Comparison of ENCODE assay signal across 22 mouse cellular contexts in genomic region chr14:51495781-51496180, GRCm38 (mm10). TPM values are rescaled to one million over a fixed set of nuclear protein-coding genes. Genes with fewer than 3 reads are reported as not detected.
A peak's percentile ranks its signal among the peaks of the same experiment; 100 is the strongest.
DNase-seq lines count a peak whose midpoint lies in the region; ATAC-seq and TF ChIP-seq lines count a peak whose summit lies in the region.
"Had no signal": no experiment of that assay in that cellular context is flagged by ENCODE, and none has a peak within 500 bp of the region (broad histone marks: within the 10 kb centered on the region; RNA-seq: fewer than 3 reads in every experiment).

No protein-coding gene starts in this region.

- peak; percentile 18 for DNase-seq in hindbrain, embryonic 11.5 days (ENCODE audit: low spot score)
- DNase-seq in hindbrain, postnatal 0 days (ENCODE audit: low spot score) = no peak
- DNase-seq in retina, embryonic 14.5 days (ENCODE audit: low spot score) = peak; percentile 49
- no peak for DNase-seq in retina, postnatal 1 day
- peak; percentile 28 for DNase-seq in MEL (ENCODE audit: low read depth, low spot score)
- peak; percentile 30 for DNase-seq in mesoderm, embryonic 11.5 days (ENCODE audit: low read depth, low spot score)
- DNase-seq in urinary bladder, postnatal 10 days (ENCODE audit: low spot score) = no peak
- DNase-seq: cerebellum, adult 2 months; gastrocnemius, adult 2 months; gastrocnemius, postnatal 36 days; heart, adult 11 months; heart, postnatal 36 days had no signal

- no peak overlapping the region for H3K9ac ChIP-seq in hindbrain, embryonic 11.5 days (ENCODE audit: low read depth, low read length)
- H3K9ac ChIP-seq in hindbrain, postnatal 0 days (replicated peaks; ENCODE audit: low read length) = no peak overlapping the region
- H3K9ac ChIP-seq in MEL (ENCODE audit: control insufficient read depth, low read depth, low read length, poor library complexity, severe bottlenecking) = no peak overlapping the region
- H3K9ac ChIP-seq in forebrain, embryonic 16.5 days (replicated peaks; ENCODE audit: low read depth, low read length) = no peak overlapping the region
- H3K9ac ChIP-seq: forebrain, embryonic 13.5 days; heart, embryonic 13.5 days; hindbrain, embryonic 12.5 days had no signal

- H3K4me2 ChIP-seq in hindbrain, embryonic 11.5 days (replicated peaks; ENCODE audit: low read depth, low read length) = no peak overlapping the region
- no peak overlapping the region for H3K4me2 ChIP-seq in hindbrain, postnatal 0 days (ENCODE audit: low read depth, low read length)
- no peak overlapping the region for H3K4me2 ChIP-seq in forebrain, embryonic 16.5 days (ENCODE audit: low read length)
- H3K4me2 ChIP-seq: forebrain, embryonic 13.5 days; heart, embryonic 13.5 days; hindbrain, embryonic 12.5 days had no signal

- TF ChIP-seq CTCF in hindbrain, postnatal 0 days (IDR thresholded peaks at IDR 0.05; ENCODE audit: low read depth) = no peak
- peak in 1 of 3 experiments; percentile 17; a peak in 3 of 6 replicates for TF ChIP-seq CTCF in MEL (IDR thresholded peaks at IDR 0.05 in 2 of 3, conservative IDR thresholded peaks at IDR 0.05 in 1 of 3; ENCODE audit: control insufficient read depth in 1 of 3, insufficient read depth in 1 of 3, low read depth in 2 of 3, low read length in 3 of 3, poor library complexity in 1 of 3, severe bottlenecking in 1 of 3)

- peak; percentile 17 for TF ChIP-seq RAD21 in MEL (IDR thresholded peaks at IDR 0.05; ENCODE audit: low read depth, low read length)

- no peaks in the 10 kb centered on the region for H3K9me3 ChIP-seq in hindbrain, embryonic 11.5 days (ENCODE audit: control insufficient read depth, low read length)
- H3K9me3 ChIP-seq in hindbrain, postnatal 0 days (ENCODE audit: low read length) = no peaks in the 10 kb centered on the region
- no peaks in the 10 kb centered on the region for H3K9me3 ChIP-seq in MEL (replicated peaks; ENCODE audit: insufficient read depth, low read length)
- H3K9me3 ChIP-seq in forebrain, embryonic 16.5 days (ENCODE audit: control insufficient read depth, low read length) = no peaks in the 10 kb centered on the region
- H3K9me3 ChIP-seq: embryonic facial prominence, embryonic 10.5 days; forebrain, embryonic 13.5 days; heart, embryonic 13.5 days; hindbrain, embryonic 12.5 days had no signal

- 91% methylated on average over 2 of the region's 2 CpGs for WGBS in hindbrain, embryonic 11.5 days
- 93% methylated on average over 2 of the region's 2 CpGs for WGBS in hindbrain, postnatal 0 days
- 90% methylated on average over 2 of the region's 2 CpGs for WGBS in forebrain, embryonic 16.5 days

- H3K79me2 ChIP-seq in MEL (ENCODE audit: control insufficient read depth, insufficient read depth, low read length, poor library complexity) = no peaks in the 10 kb centered on the region

- no peak overlapping the region for H3K4me3 ChIP-seq in hindbrain, embryonic 11.5 days (ENCODE audit: low read depth, low read length)
- no peak overlapping the region for H3K4me3 ChIP-seq in hindbrain, postnatal 0 days (ENCODE audit: low read length)
- no peak overlapping the region for H3K4me3 ChIP-seq in MEL (ENCODE audit: control insufficient read depth in 1 of 2, insufficient read depth in 1 of 2, low read depth in 2 of 2, low read length in 2 of 2)
- no peak overlapping the region for H3K4me3 ChIP-seq in forebrain, embryonic 16.5 days (replicated peaks; ENCODE audit: low read length)
- H3K4me3 ChIP-seq: embryonic facial prominence, embryonic 10.5 days; forebrain, embryonic 13.5 days; gastrocnemius, adult 2 months; heart, embryonic 13.5 days; hindbrain, embryonic 12.5 days had no signal

- no peak overlapping the region for H3K27ac ChIP-seq in hindbrain, embryonic 11.5 days (ENCODE audit: low read depth, low read length)
- no peak overlapping the region for H3K27ac ChIP-seq in hindbrain, postnatal 0 days
- H3K27ac ChIP-seq in MEL (ENCODE audit: control insufficient read depth, low read depth, low read length) = no peak overlapping the region
- no peak overlapping the region for H3K27ac ChIP-seq in forebrain, embryonic 16.5 days (ENCODE audit: low read length)
- H3K27ac ChIP-seq: embryonic facial prominence, embryonic 10.5 days; forebrain, embryonic 13.5 days; gastrocnemius, adult 2 months; heart, embryonic 13.5 days; hindbrain, embryonic 12.5 days had no signal

- no peaks in the 10 kb centered on the region for H3K36me3 ChIP-seq in hindbrain, embryonic 11.5 days (ENCODE audit: control insufficient read depth, insufficient read depth, low read length)
- no peaks in the 10 kb centered on the region for H3K36me3 ChIP-seq in hindbrain, postnatal 0 days (ENCODE audit: insufficient read depth, low read length)
- H3K36me3 ChIP-seq in MEL (ENCODE audit: control insufficient read depth in 1 of 2, insufficient read depth in 2 of 2, low read length in 2 of 2) = no peaks in the 10 kb centered on the region
- H3K36me3 ChIP-seq in forebrain, embryonic 16.5 days (ENCODE audit: control insufficient read depth, insufficient read depth) = no peaks in the 10 kb centered on the region
- H3K36me3 ChIP-seq: embryonic facial prominence, embryonic 10.5 days; heart, embryonic 13.5 days; hindbrain, embryonic 12.5 days had no signal

- no peak for TF ChIP-seq EP300 in MEL (IDR thresholded peaks at IDR 0.05; ENCODE audit: low read depth in 1 of 2, low read length in 2 of 2)

- TF ChIP-seq POLR2A in MEL (IDR thresholded peaks at IDR 0.05; ENCODE audit: control insufficient read depth in 1 of 2, insufficient read depth in 1 of 2, low read depth in 1 of 2, low read length in 2 of 2, poor library complexity in 1 of 2) = no peak

- H3K27me3 ChIP-seq in hindbrain, embryonic 11.5 days (ENCODE audit: control insufficient read depth, insufficient read depth, low read length) = no peaks in the 10 kb centered on the region
- H3K27me3 ChIP-seq in hindbrain, postnatal 0 days (ENCODE audit: insufficient read depth, low read length) = no peaks in the 10 kb centered on the region
- H3K27me3 ChIP-seq in MEL (ENCODE audit: control insufficient read depth in 1 of 2, insufficient read depth in 2 of 2, low read length in 2 of 2) = peaks cover 0 to 4% of the 10 kb centered on the region in 2 experiments; a peak in 1 of 4 replicates
- H3K27me3 ChIP-seq in forebrain, embryonic 16.5 days (replicated peaks; ENCODE audit: control insufficient read depth, insufficient read depth, low read length) = no peaks in the 10 kb centered on the region
- H3K27me3 ChIP-seq: CH12.LX; forebrain, embryonic 13.5 days; heart, embryonic 13.5 days; hindbrain, embryonic 12.5 days had no signal

- H3K4me1 ChIP-seq in hindbrain, embryonic 11.5 days (replicated peaks; ENCODE audit: control insufficient read depth, insufficient read depth, low read length) = no peaks in the 10 kb centered on the region
- H3K4me1 ChIP-seq in hindbrain, postnatal 0 days (ENCODE audit: insufficient read depth, low read length) = no peaks in the 10 kb centered on the region
- H3K4me1 ChIP-seq in MEL (ENCODE audit: control insufficient read depth in 1 of 2, insufficient read depth in 2 of 2, low read length in 2 of 2) = no peaks in the 10 kb centered on the region
- no peaks in the 10 kb centered on the region for H3K4me1 ChIP-seq in forebrain, embryonic 16.5 days (replicated peaks; ENCODE audit: control insufficient read depth, insufficient read depth, low read length)
- H3K4me1 ChIP-seq: embryonic facial prominence, embryonic 10.5 days; forebrain, embryonic 13.5 days; heart, embryonic 13.5 days; hindbrain, embryonic 12.5 days had no signal

- no peak for ATAC-seq in hindbrain, embryonic 11.5 days (ENCODE audit: low FRiP score)
- no peak for ATAC-seq in hindbrain, postnatal 0 days
- ATAC-seq in forebrain, embryonic 16.5 days = no peak
- ATAC-seq: forebrain, embryonic 13.5 days; hindbrain, embryonic 16.5 days had no signal

TF ChIP-seq in MEL, 35 proteins besides CTCF, POLR2A, EP300 and RAD21:
- no peak for TF ChIP-seq GABPA (IDR thresholded peaks at IDR 0.05; ENCODE audit: low read depth, low read length)
- no peak for TF ChIP-seq TBP (IDR thresholded peaks at IDR 0.05; ENCODE audit: low read depth, low read length)
- TF ChIP-seq ZMIZ1 (IDR thresholded peaks at IDR 0.05; ENCODE audit: low read depth, low read length) = no peak
- no peak for TF ChIP-seq RCOR1 (IDR thresholded peaks at IDR 0.05; ENCODE audit: low read depth, low read length)
- TF ChIP-seq MAZ (IDR thresholded peaks at IDR 0.05; ENCODE audit: low read depth, low read length) = no peak
- no peak for TF ChIP-seq MAX (IDR thresholded peaks at IDR 0.05; ENCODE audit: low read length)
- TF ChIP-seq BHLHE40 (IDR thresholded peaks at IDR 0.05; ENCODE audit: borderline replicate concordance, low read depth, low read length) = no peak
- no peak for TF ChIP-seq SIN3A (IDR thresholded peaks at IDR 0.05; ENCODE audit: low read length)
- TF ChIP-seq USF1 (IDR thresholded peaks at IDR 0.05; ENCODE audit: low read depth, low read length) = no peak
- TF ChIP-seq TAL1 (IDR thresholded peaks at IDR 0.05; ENCODE audit: low read length) = no peak
- TF ChIP-seq POLR2AphosphoS5 (IDR thresholded peaks at IDR 0.05; ENCODE audit: borderline replicate concordance, low read depth, low read length) = no peak
- no peak for TF ChIP-seq POLR2AphosphoS2 (IDR thresholded peaks at IDR 0.05; ENCODE audit: low read length)
- TF ChIP-seq ZKSCAN1 (IDR thresholded peaks at IDR 0.05; ENCODE audit: low read depth, low read length) = no peak
- TF ChIP-seq MXI1 (IDR thresholded peaks at IDR 0.05; ENCODE audit: low read depth, low read length) = no peak
- no peak for TF ChIP-seq HCFC1 (IDR thresholded peaks at IDR 0.05; ENCODE audit: low read depth, low read length)
- TF ChIP-seq SMC3 (IDR thresholded peaks at IDR 0.05; ENCODE audit: low read depth, low read length) = no peak
TF ChIP-seq in MEL: peak in this region for 0.

RNA-seq across cellular contexts. Expression of gene Vmn2r89, which starts 44.1 kb away (rescaled TPM):
- not detected in 2 replicates for polyA plus RNA-seq in hindbrain, embryonic 11.5 days (2014; fragmentation: Nextera tagmentation; extraction: Ambion mirVana)
- total RNA-seq in hindbrain, postnatal 0 days (2014; rRNA removed) = not detected in 2 replicates
- polyA plus RNA-seq in hindbrain, postnatal 0 days (2015; fragmentation: Nextera tagmentation; extraction: Ambion mirVana) = not detected in 2 replicates
- total RNA-seq in MEL (2012; rRNA removed) = not detected in 2 replicates
- polyA plus RNA-seq in MEL (2012; ENCODE audit: insufficient read depth in 1 of 2, insufficient read length in 2 of 2, low read depth in 1 of 2, low replicate concordance in 2 of 2, missing spikeins in 1 of 2) = not detected
- not detected in 2 replicates for polyA plus RNA-seq in forebrain, embryonic 16.5 days (2015; fragmentation: Nextera tagmentation; extraction: Ambion mirVana)
- total RNA-seq: gastrocnemius, adult 2 months; gastrocnemius, postnatal 36 days; heart, postnatal 36 days had no signal
- polyA plus RNA-seq: cerebellum, adult 2 months; embryonic facial prominence, embryonic 10.5 days; embryonic facial prominence, embryonic 14.5 days; forebrain, embryonic 13.5 days; heart, embryonic 13.5 days; heart, postnatal 0 days; hindbrain, embryonic 12.5 days; hindbrain, embryonic 16.5 days; intestine, embryonic 14.5 days had no signal

RNA-seq across cellular contexts. Expression of gene Gm5622, which starts 56.8 kb away (rescaled TPM):
- polyA plus RNA-seq in hindbrain, embryonic 11.5 days (2014; fragmentation: Nextera tagmentation; extraction: Ambion mirVana) = 0.13 TPM in 1 of 2 replicates, not detected in the other
- total RNA-seq in hindbrain, postnatal 0 days (2014; rRNA removed) = not detected in 2 replicates
- not detected in 2 replicates for polyA plus RNA-seq in hindbrain, postnatal 0 days (2015; fragmentation: Nextera tagmentation; extraction: Ambion mirVana)
- not detected in 2 replicates for total RNA-seq in MEL (2012; rRNA removed)
- polyA plus RNA-seq in MEL (2012; ENCODE audit: insufficient read depth in 1 of 2, insufficient read length in 2 of 2, low read depth in 1 of 2, low replicate concordance in 2 of 2, missing spikeins in 1 of 2) = not detected
- not detected in 2 replicates for polyA plus RNA-seq in forebrain, embryonic 16.5 days (2015; fragmentation: Nextera tagmentation; extraction: Ambion mirVana)
- total RNA-seq: gastrocnemius, adult 2 months; gastrocnemius, postnatal 36 days; heart, postnatal 36 days had no signal
- polyA plus RNA-seq: cerebellum, adult 2 months; embryonic facial prominence, embryonic 10.5 days; embryonic facial prominence, embryonic 14.5 days; forebrain, embryonic 13.5 days; heart, embryonic 13.5 days; heart, postnatal 0 days; hindbrain, embryonic 12.5 days; hindbrain, embryonic 16.5 days; intestine, embryonic 14.5 days had no signal

Comparison
In these comparisons a context has a peak if more than half of its experiments do, and no peak if none do; other contexts are left out.
1. DNase-seq: peak in hindbrain, embryonic 11.5 days (single experiment), retina, embryonic 14.5 days (single experiment), MEL (single experiment) and mesoderm, embryonic 11.5 days (single experiment); none in hindbrain, postnatal 0 days (single experiment), retina, postnatal 1 day (single experiment) and urinary bladder, postnatal 10 days (single experiment).